Mouse (Mus musculus) testis, adult 2 months (tissue): ENCODE measurements around the gene Cblb.

Source experiments
- CTCF ChIP-seq: fragments of 200-500 bp; IDR thresholded peaks from 2 replicates; pipeline ENCODE4 v1.5.1; 2012; ENCODE audit warnings: low read depth, mild to moderate bottlenecking, inconsistent platforms, low read length, moderate library complexity; ENCODE audit not compliant: control insufficient read depth, insufficient read depth, insufficient replicate concordance
- POLR2A ChIP-seq: fragments of 200-500 bp; IDR thresholded peaks from 2 replicates; pipeline ENCODE4 v1.6.1; 2012; ENCODE audit warnings: low read depth, mild to moderate bottlenecking, inconsistent platforms, low read length, moderate library complexity; ENCODE audit not compliant: control insufficient read depth

GRCm38 (mm10) chr16:52114473-52114872 lies 83.4 kb downstream of the Cblb start:
- TF ChIP-seq POLR2A, result no peak
- no peak for TF ChIP-seq CTCF
